In genomic region chr16:4587516-4588210, GRCm38 (mm10) we compare ENCODE assay signal across 8 mouse cellular contexts. TPM values are rescaled to one million over a fixed set of nuclear protein-coding genes. Genes with fewer than 3 reads are reported as not detected.
DNase-seq lines count a peak whose midpoint lies in the region; ATAC-seq lines count a peak whose summit lies in the region.

No protein-coding gene starts in this region.

- H3K27ac ChIP-seq in forebrain, embryonic 14.5 days (ENCODE audit: low read depth, low read length), result peak overlapping the region; percentile 66
- peak overlapping the region; percentile 69 for H3K27ac ChIP-seq in macrophage

- H3K27me3 ChIP-seq in forebrain, embryonic 14.5 days (replicated peaks; ENCODE audit: control insufficient read depth, insufficient read depth, low read length), result no peaks in the 10 kb centered on the region

- no peak for ATAC-seq in forebrain, embryonic 14.5 days

- no peaks in the 10 kb centered on the region for H3K79me2 ChIP-seq in macrophage (ENCODE audit: inconsistent target)

- 0 out of 2 replicates have a peak, but pooled peaks cover 3% of the 10 kb centered on the region for H3K36me3 ChIP-seq in forebrain, embryonic 14.5 days (ENCODE audit: control insufficient read depth, insufficient read depth, low read length)
- no peaks in the 10 kb centered on the region for H3K36me3 ChIP-seq in macrophage (ENCODE audit: inconsistent target)

- no peak overlapping the region for H3K9ac ChIP-seq in forebrain, embryonic 14.5 days (ENCODE audit: low read length)

- intact Hi-C loops in left cerebral cortex, postnatal 25 days (cut with DNase I), result no loop called here

- H3K4me3 ChIP-seq in forebrain, embryonic 14.5 days (ENCODE audit: low read depth, low read length), result no peak overlapping the region
- no peak overlapping the region for H3K4me3 ChIP-seq in macrophage (ENCODE audit: inconsistent target)

- H3K4me1 ChIP-seq in forebrain, embryonic 14.5 days (ENCODE audit: control insufficient read depth, insufficient read depth, low read length), result 0 out of 2 replicates have a peak, but pooled peaks cover under 1% of the 10 kb centered on the region

- no peaks in the 10 kb centered on the region for H3K9me3 ChIP-seq in forebrain, embryonic 14.5 days (replicated peaks; ENCODE audit: control insufficient read depth, low read length)

- no peak overlapping the region for H3K4me2 ChIP-seq in forebrain, embryonic 14.5 days (ENCODE audit: low read length)

- WGBS in forebrain, embryonic 14.5 days, result 49% methylated on average over 5 of the region's 5 CpGs
- 89% methylated on average over 4 of the region's 5 CpGs for WGBS in macrophage (ENCODE audit: missing documents)

- DNase-seq in cerebellum, postnatal 14 days, result peak; percentile 21 to 43
- DNase-seq in cerebellum, adult 8-10 months, result no peak
- DNase-seq in forebrain, embryonic 14.5 days (ENCODE audit: low spot score), result no peak
- DNase-seq in kidney, adult 9 months, result peak; percentile 87
- DNase-seq in left cerebral cortex, postnatal 25 days (ENCODE audit: low spot score in 2 of 2), result no peak
- no peak for DNase-seq in layer of hippocampus, adult 11-12 months (ENCODE audit: low spot score)
- no peak for DNase-seq in ovary, postnatal 14 days (ENCODE audit: low spot score)

RNA-seq across cellular contexts. Expression of gene Glis2, which starts 6.8 kb away (rescaled TPM):
- 9.0 and 10.0 TPM in 2 replicates for polyA plus RNA-seq in forebrain, embryonic 14.5 days (2014; fragmentation: Nextera tagmentation; extraction: Ambion mirVana)
- 1 to 10 TPM in 5 of 26 experiments, under 1 TPM in 5, not detected in 16; 0.25 to 3.1 (median 0.88) TPM for total RNA-seq in macrophage (2018; cell fraction: chromatin; rRNA removed)
- under 1 TPM in 11 of 26 experiments, not detected in 15; 0.04 to 0.56 (median 0.10) TPM for total RNA-seq in macrophage (2018; cell fraction: cytosol; rRNA removed)
- 1 to 10 TPM in 4 of 26 experiments, under 1 TPM in 4, not detected in 18; 0.16 to 2.7 (median 0.77) TPM for total RNA-seq in macrophage (2018; cell fraction: nucleus; rRNA removed)
- 0.06 to 0.16 TPM in 2 of 3 replicates, not detected in the other for polyA plus RNA-seq in macrophage (2018)
- total RNA-seq in left cerebral cortex, postnatal 25 days (2021), result 10 to 100 TPM; 11.7 to 12.4 TPM

RNA-seq across cellular contexts. Expression of gene Tfap4, which starts 28.0 kb away (rescaled TPM):
- 9.1 and 12.0 TPM in 2 replicates for polyA plus RNA-seq in forebrain, embryonic 14.5 days (2014; fragmentation: Nextera tagmentation; extraction: Ambion mirVana)
- total RNA-seq in macrophage (2018; cell fraction: chromatin; rRNA removed), result 1 to 10 TPM; 1.2 to 7.1 (median 3.1) TPM
- total RNA-seq in macrophage (2018; cell fraction: cytosol; rRNA removed), result 1 to 10 TPM in 23 of 26 experiments, under 1 TPM in 3; 0.43 to 5.0 (median 2.3) TPM
- total RNA-seq in macrophage (2018; cell fraction: nucleus; rRNA removed), result 1 to 10 TPM in 23 of 26 experiments, under 1 TPM in 2, not detected in 1; 0.59 to 8.1 (median 2.4) TPM
- 3.3 to 7.1 TPM (median 4.0 TPM) in 3 replicates for polyA plus RNA-seq in macrophage (2018)
- total RNA-seq in left cerebral cortex, postnatal 25 days (2021), result 1 to 10 TPM; 2.9 to 3.5 TPM

RNA-seq across cellular contexts. Expression of gene Pam16, which starts 37.1 kb away (rescaled TPM):
- 160 and 192 TPM in 2 replicates for polyA plus RNA-seq in forebrain, embryonic 14.5 days (2014; fragmentation: Nextera tagmentation; extraction: Ambion mirVana)
- total RNA-seq in macrophage (2018; cell fraction: chromatin; rRNA removed), result 100 to 1,000 TPM in 21 of 26 experiments, 10 to 100 TPM in 5; 38.3 to 235 (median 140) TPM
- 10 to 100 TPM; 16.9 to 34.6 (median 22.1) TPM for total RNA-seq in macrophage (2018; cell fraction: cytosol; rRNA removed)
- total RNA-seq in macrophage (2018; cell fraction: nucleus; rRNA removed), result 100 to 1,000 TPM in 7 of 26 experiments, 10 to 100 TPM in 19; 36.9 to 174 (median 83.1) TPM
- 9.7 to 39.5 TPM (median 23.6 TPM) in 3 replicates for polyA plus RNA-seq in macrophage (2018)
- 10 to 100 TPM; 67.5 to 92.8 TPM for total RNA-seq in left cerebral cortex, postnatal 25 days (2021)

RNA-seq across cellular contexts. Expression of gene Srl, which starts 46.0 kb away (rescaled TPM):
- 34.0 and 34.1 TPM in 2 replicates for polyA plus RNA-seq in forebrain, embryonic 14.5 days (2014; fragmentation: Nextera tagmentation; extraction: Ambion mirVana)
- total RNA-seq in macrophage (2018; cell fraction: chromatin; rRNA removed), result 1 to 10 TPM in 18 of 26 experiments, under 1 TPM in 4, not detected in 4; 0.17 to 9.3 (median 3.5) TPM
- 1 to 10 TPM in 23 of 26 experiments, under 1 TPM in 3; 0.19 to 5.5 (median 1.8) TPM for total RNA-seq in macrophage (2018; cell fraction: cytosol; rRNA removed)
- total RNA-seq in macrophage (2018; cell fraction: nucleus; rRNA removed), result 1 to 10 TPM in 18 of 26 experiments, under 1 TPM in 8; 0.21 to 5.8 (median 1.9) TPM
- 2.2 to 3.0 TPM (median 2.2 TPM) in 3 replicates for polyA plus RNA-seq in macrophage (2018)
- 1 to 10 TPM; 9.1 to 9.5 TPM for total RNA-seq in left cerebral cortex, postnatal 25 days (2021)

RNA-seq across cellular contexts. Expression of gene Vasn, which starts 52.1 kb away (rescaled TPM):
- 2.1 and 2.8 TPM in 2 replicates for polyA plus RNA-seq in forebrain, embryonic 14.5 days (2014; fragmentation: Nextera tagmentation; extraction: Ambion mirVana)
- total RNA-seq in macrophage (2018; cell fraction: chromatin; rRNA removed), result 1 to 10 TPM in 6 of 26 experiments, under 1 TPM in 18, not detected in 2; 0.21 to 7.4 (median 0.77) TPM
- total RNA-seq in macrophage (2018; cell fraction: cytosol; rRNA removed), result under 1 TPM in 10 of 26 experiments, not detected in 16; 0.03 to 0.71 (median 0.08) TPM
- total RNA-seq in macrophage (2018; cell fraction: nucleus; rRNA removed), result 1 to 10 TPM in 1 of 26 experiments, under 1 TPM in 17, not detected in 8; 0.12 to 1.8 (median 0.39) TPM
- polyA plus RNA-seq in macrophage (2018), result 0.07 TPM in 1 of 3 replicates, not detected in the others
- total RNA-seq in left cerebral cortex, postnatal 25 days (2021), result 1 to 10 TPM; 7.5 to 9.9 TPM

Comparison
In these comparisons a context has a peak if more than half of its experiments do, and no peak if none do; other contexts are left out.
1. DNase-seq: peak in cerebellum, postnatal 14 days (2 of 2) and kidney, adult 9 months (single experiment); none in cerebellum, adult 8-10 months (single experiment), forebrain, embryonic 14.5 days (single experiment), left cerebral cortex, postnatal 25 days (0 of 2), layer of hippocampus, adult 11-12 months (single experiment) and ovary, postnatal 14 days (single experiment).